Mouse (Mus musculus) bone marrow, adult 2 months (tissue): ENCODE measurements around the gene Zfp770.

Experiments used
- CTCF ChIP-seq: fragments of 200-500 bp; IDR thresholded peaks from 2 replicates; pipeline ENCODE4 v1.5.1; 2011; ENCODE audit warnings: low read length, control low read depth; ENCODE audit not compliant: control insufficient read depth, insufficient read depth
- POLR2A ChIP-seq: fragments of 200-500 bp; IDR thresholded peaks from 2 replicates; pipeline ENCODE4 v1.6.1; 2011; ENCODE audit warnings: low read depth, mild to moderate bottlenecking, control low read depth, low read length, borderline replicate concordance; ENCODE audit not compliant: control insufficient read depth

- TF ChIP-seq POLR2A (no peak), CTCF (no peak)
Observed at GRCm38 (mm10) chr2:114201574-114201973, 305 bp upstream of the Zfp770 start.
